Mouse (Mus musculus) midbrain, embryonic 15.5 days (tissue): ENCODE results near the gene Zfp709. TPM values are rescaled to one million over a fixed set of nuclear protein-coding genes. Genes with fewer than 3 reads are reported as not detected.
"Not testable (repeated sequence)": the region's sequence is repeated elsewhere in the genome, so short reads cannot be mapped to it uniquely, and the experiment has no call there.

ENCODE experiments used
- ATAC-seq: fragments of 200-750 bp; cut with Nextera tagmentation; replicated peaks from 2 replicates; pipeline ENCODE4 v1.8.0; 2017; ENCODE audit warnings: moderate TSS enrichment
- H3K27ac ChIP-seq: fragments of 300-500 bp; sonication (generic); 2 replicates; pipeline ENCODE4 v1.5.1; 2015; ENCODE audit warnings: mild to moderate bottlenecking, inconsistent platforms
- H3K27me3 ChIP-seq: fragments of 300-500 bp; sonication (generic); replicated peaks from 2 replicates; pipeline ENCODE4 v1.6.1; 2015; ENCODE audit warnings: inconsistent platforms
- H3K36me3 ChIP-seq: fragments of 300-500 bp; sonication (generic); replicated peaks from 2 replicates; pipeline ENCODE4 v1.6.1; 2015; ENCODE audit warnings: inconsistent platforms
- H3K4me1 ChIP-seq: fragments of 300-500 bp; sonication (generic); 2 replicates; pipeline ENCODE4 v1.6.1; 2015; ENCODE audit warnings: inconsistent platforms
- H3K4me2 ChIP-seq: fragments of 300-500 bp; sonication (generic); 2 replicates; pipeline ENCODE4 v1.6.1; 2015; ENCODE audit warnings: inconsistent platforms, mild to moderate bottlenecking, moderate library complexity
- H3K4me3 ChIP-seq: fragments of 300-500 bp; sonication (generic); 2 replicates; pipeline ENCODE4 v1.5.1; 2015; ENCODE audit warnings: mild to moderate bottlenecking, inconsistent platforms
- H3K9ac ChIP-seq: fragments of 300-500 bp; sonication (generic); 2 replicates; pipeline ENCODE4 v1.6.1; 2015; ENCODE audit warnings: mild to moderate bottlenecking, inconsistent platforms
- H3K9me3 ChIP-seq: fragments of 300-500 bp; sonication (generic); 2 replicates; pipeline ENCODE4 v1.6.1; 2016; ENCODE audit warnings: inconsistent platforms
- WGBS: fragments of 180-500 bp; shearing (Covaris S2); methylation state at CpG from one replicate; pipeline ENCODE4 v1.1.7; 2015; ENCODE audit warnings: mixed read lengths; 5-methylcytosine and 5-hydroxymethylcytosine counted together
- polyA plus RNA-seq: library from polyadenylated mRNA; unstranded; fragments of >200 nt; fragmentation: Nextera tagmentation; extraction: Ambion mirVana; gene quantifications from 2 replicates; pipeline ENCODE4 v1.2.1, GENCODE M21; 2015

Gene Zfp709
- polyA plus RNA-seq, 1 experiment from 2014 or later = 9.3 TPM

DNA sequence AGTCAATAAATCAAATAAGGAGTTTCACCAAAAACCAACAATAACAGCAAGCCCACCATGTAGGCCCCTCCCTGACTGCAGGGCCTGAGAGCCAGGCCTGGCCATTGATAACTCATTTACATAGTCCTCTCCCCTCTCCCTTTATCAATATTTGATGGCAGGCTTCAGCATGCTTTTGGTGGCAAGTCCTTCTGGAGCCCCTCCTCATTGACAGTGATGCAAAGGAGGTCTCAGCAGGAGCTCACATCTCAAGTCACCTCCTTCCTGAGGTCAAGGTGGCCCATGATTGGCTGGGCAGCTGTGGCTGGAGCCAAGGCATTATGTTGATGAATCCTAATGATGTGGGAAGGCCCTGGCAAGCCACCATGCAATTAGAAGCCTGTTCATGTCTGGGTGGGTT is 19.8 kb upstream of the Zfp709 start:
- H3K36me3 ChIP-seq, H3K27me3 ChIP-seq, H3K4me3 ChIP-seq, H3K4me2 ChIP-seq, H3K9ac ChIP-seq, H3K9me3 ChIP-seq, H3K4me1 ChIP-seq, ATAC-seq, H3K27ac ChIP-seq: not testable (repeated sequence)

- H3K4me1 ChIP-seq, H3K9ac ChIP-seq, H3K27me3 ChIP-seq, H3K36me3 ChIP-seq, H3K4me3 ChIP-seq, H3K4me2 ChIP-seq, ATAC-seq, H3K27ac ChIP-seq, H3K9me3 ChIP-seq: not testable (repeated sequence)
- 40% methylated on average over 11 of the region's 11 CpGs for WGBS
Measured at GRCm38 (mm10) chr8:71900666-71901065, 18.8 kb downstream of the Zfp709 start.

- not testable (repeated sequence) for ATAC-seq, H3K4me1 ChIP-seq, H3K27ac ChIP-seq, H3K4me2 ChIP-seq, H3K9me3 ChIP-seq, H3K4me3 ChIP-seq, H3K36me3 ChIP-seq, H3K27me3 ChIP-seq, H3K9ac ChIP-seq
- 84% methylated on average over 1 of the region's 1 CpGs for WGBS
Measured at GRCm38 (mm10) chr8:71903084-71903483, 21.3 kb downstream of the Zfp709 start.

GRCm38 (mm10) chr8:71906809-71907208 is 25.0 kb downstream of the Zfp709 start:
- Histone ChIP-seq H3K36me3 (no peaks in the 10 kb centered on the region), H3K27me3 (no peaks in the 10 kb centered on the region), H3K4me1 (peaks cover 10% of the 10 kb centered on the region; the same call in 1 of the 2 replicates), H3K4me3 (no peak overlapping the region), H3K9me3 (no peaks in the 10 kb centered on the region), H3K4me2 (no peak overlapping the region), H3K9ac (no peak overlapping the region), H3K27ac (no peak overlapping the region)
- 96% methylated on average over 1 of the region's 1 CpGs for WGBS
- no peak for ATAC-seq

DNA sequence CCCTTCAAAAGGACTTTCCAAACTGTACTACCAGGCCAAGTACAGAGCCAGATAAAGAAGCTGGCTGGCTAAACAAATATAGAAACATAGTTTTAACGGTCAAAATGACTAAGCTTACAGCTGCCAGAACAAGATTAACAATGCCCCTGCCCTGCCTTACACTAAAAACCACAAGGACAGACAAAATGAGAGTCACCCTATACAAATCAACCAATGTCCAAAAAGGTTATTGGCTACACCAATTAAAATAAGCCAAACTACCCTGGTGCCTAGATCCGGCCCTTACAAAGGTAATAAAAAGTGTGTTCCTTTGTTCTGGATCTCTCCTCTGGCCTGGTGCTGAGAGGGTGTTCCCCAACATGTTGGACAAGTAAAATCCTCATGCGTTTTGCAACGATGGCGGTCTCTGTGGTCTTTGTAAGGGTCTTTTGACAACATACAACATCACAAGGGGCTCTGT is 26.0 kb downstream of the Zfp709 start:
- Histone ChIP-seq H3K27ac (peak overlapping the region; percentile 99), H3K27me3 (no peaks in the 10 kb centered on the region), H3K4me3 (peak overlapping the region; percentile 63), H3K9me3 (no peaks in the 10 kb centered on the region), H3K4me1 (peaks cover 10% of the 10 kb centered on the region; the same call in 1 of the 2 replicates), H3K36me3 (no peaks in the 10 kb centered on the region), H3K4me2 (peak overlapping the region; percentile 58), H3K9ac (no peak overlapping the region)
- 89% methylated on average over 5 of the region's 5 CpGs for WGBS
- ATAC-seq = no peak

DNA sequence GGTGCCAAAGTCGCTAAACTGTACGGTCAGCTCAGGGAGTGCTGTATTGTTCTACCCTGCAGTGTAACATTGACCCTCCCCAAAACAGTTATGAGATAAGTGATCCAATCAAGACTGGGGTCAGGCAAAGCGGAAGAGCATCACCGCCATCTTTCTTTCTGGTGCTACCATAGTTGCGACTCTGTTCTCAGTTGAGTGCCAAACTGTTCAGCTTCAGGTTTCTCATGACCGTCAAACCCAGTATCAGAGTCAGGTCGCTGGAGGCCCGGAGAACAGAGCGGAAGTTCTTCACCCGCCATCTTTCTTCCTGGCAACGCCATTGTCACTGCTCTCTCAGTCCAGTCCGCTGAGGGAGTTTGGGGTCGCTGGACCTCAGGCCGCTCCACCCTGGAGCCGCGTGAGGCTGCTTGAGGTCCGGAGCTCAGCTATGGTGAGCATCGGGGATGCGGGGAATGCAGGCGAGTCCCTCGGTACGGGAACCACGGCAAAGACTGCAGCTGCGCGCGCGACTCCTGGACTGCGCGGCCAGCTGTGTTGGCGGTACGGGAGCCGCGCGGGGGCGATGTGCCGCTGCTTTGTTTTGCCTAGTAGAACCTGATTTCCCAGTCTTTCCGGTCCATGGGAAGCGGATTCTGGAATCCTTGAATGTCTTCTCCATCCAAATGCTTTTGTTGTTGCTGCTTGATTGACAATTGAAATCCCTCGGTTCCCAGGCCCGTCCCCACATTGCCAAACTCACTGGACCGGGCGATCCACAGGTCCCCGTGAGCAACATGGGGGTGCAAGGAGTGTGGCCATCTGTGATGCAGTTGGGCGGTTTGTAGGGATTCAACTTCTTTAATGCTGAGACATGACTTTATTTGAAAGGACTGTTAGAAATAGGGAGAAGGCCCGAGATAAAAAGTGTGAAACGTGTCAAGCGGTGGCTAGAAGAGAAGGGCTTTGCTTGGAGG is 26.8 kb downstream of the Zfp709 start, which contains the start of the genes Zfp882 and Zfp617:
Gene Zfp882 (plus strand): TSS at position 300 of the 953 bp plus-strand sequence.
Gene Zfp617 (plus strand): TSS at position 327 of the 953 bp plus-strand sequence.
- H3K27ac ChIP-seq = peak within 1 kb of the TSS; percentile 99
- H3K4me1 ChIP-seq = peaks cover 10% of the 10 kb centered on the region; the same call in 1 of the 2 replicates
- peak within 1 kb of the TSS; percentile 58 for H3K4me2 ChIP-seq
- 4% methylated on average over 47 of the region's 47 CpGs for WGBS
- peak; percentile 97 for ATAC-seq
- H3K9me3 ChIP-seq = no peaks in the 10 kb centered on the region
- peak within 1 kb of the TSS; percentile 86 for H3K9ac ChIP-seq
- peaks cover 3% of the 10 kb centered on the region for H3K36me3 ChIP-seq
- H3K4me3 ChIP-seq = peak within 1 kb of the TSS; percentile 63
- H3K27me3 ChIP-seq = no peaks in the 10 kb centered on the region

- ATAC-seq = no peak
- Histone ChIP-seq H3K4me3 (no peak overlapping the region), H3K36me3 (peaks cover 28% of the 10 kb centered on the region), H3K4me2 (no peak overlapping the region), H3K9me3 (no peaks in the 10 kb centered on the region), H3K9ac (no peak overlapping the region), H3K27ac (no peak overlapping the region), H3K4me1 (peaks cover 10% of the 10 kb centered on the region; the same call in 1 of the 2 replicates), H3K27me3 (no peaks in the 10 kb centered on the region)
- 96% methylated on average over 2 of the region's 2 CpGs for WGBS
Measured at GRCm38 (mm10) chr8:71912286-71912685, 30.5 kb downstream of the Zfp709 start.

DNA sequence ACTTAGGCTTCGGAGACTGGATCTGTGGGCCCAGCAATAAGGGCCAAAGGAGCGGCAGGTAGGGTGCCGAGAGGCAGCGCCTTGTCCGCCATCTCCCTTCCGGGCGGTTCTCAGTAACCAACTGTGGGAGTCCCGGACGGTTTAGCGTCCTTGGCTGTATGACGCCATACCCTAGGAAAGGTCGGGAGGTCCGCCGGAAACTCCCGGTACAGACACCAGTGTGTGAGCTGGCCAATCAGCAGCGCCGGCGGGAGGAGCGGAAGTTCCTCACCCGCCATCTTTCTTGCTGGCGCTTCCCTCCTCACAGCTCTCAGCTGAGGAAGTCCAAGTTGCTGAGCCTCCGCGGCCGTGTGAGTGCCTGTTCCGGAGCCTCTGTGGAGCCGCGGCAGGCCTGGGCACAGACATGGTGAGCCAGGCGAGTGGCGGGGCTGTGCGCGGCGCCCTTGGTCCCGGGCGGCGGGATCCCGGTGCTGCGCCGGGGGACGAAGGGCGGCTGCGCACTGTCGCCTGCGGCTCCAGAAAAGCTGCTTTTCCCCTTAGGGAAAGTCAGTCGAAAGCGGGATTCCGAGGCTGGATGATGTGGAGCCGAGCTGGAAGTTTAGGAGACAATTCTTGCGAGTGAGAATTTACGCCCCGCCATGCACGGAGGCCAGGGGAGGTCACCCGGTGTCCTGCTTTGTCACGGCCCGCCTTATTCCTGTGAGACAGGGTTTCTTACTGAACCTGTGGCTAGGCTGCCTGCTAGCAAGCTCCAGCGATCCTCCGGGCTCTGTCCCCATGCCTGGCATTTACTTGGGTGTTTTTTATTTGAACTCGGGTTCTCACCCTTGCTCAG is 41.0 kb downstream of the Zfp709 start:
- peak; percentile 100 for ATAC-seq
- under 1% methylated on average over 57 of the region's 57 CpGs for WGBS

GRCm38 (mm10) chr8:71925791-71926190 is 44.0 kb downstream of the Zfp709 start:
- no peak overlapping the region for H3K9ac ChIP-seq
- 94% methylated on average over 5 of the region's 5 CpGs for WGBS

More for the DNA sequence above, 41.0 kb downstream of the Zfp709 start:
- no peaks in the 10 kb centered on the region for H3K27me3 ChIP-seq
- peaks cover 13% of the 10 kb centered on the region for H3K4me1 ChIP-seq
- H3K4me3 ChIP-seq = peak overlapping the region; percentile 58
- no peaks in the 10 kb centered on the region for H3K9me3 ChIP-seq
- H3K9ac ChIP-seq = peak overlapping the region; percentile 63
- peak overlapping the region; percentile 60 for H3K4me2 ChIP-seq
- peak overlapping the region; percentile 94 for H3K27ac ChIP-seq
- H3K36me3 ChIP-seq = 0 out of 2 replicates have a peak, but pooled peaks cover 2% of the 10 kb centered on the region

DNA sequence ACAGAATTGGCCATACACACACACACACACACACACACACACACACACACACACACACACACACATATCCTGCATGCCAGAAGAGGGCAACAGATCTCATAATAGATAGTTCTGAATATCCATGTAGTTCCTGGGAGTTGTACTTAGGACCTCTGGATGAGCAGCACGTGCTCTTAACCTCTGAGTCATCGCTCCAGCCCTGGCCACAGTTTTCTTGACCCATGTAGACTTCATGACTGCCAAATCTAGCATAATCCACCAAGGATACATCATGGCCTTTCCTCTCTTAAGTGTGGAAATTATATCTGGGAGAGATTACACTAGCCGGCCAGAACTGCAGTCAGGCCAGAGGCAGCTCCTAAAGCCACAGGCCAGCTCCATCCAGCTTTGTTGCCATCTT is 44.7 kb downstream of the Zfp709 start:
- H3K4me2 ChIP-seq = no peak overlapping the region
- 91% methylated on average over 3 of the region's 3 CpGs for WGBS
- peaks cover 25% of the 10 kb centered on the region for H3K36me3 ChIP-seq
- no peak overlapping the region for H3K4me3 ChIP-seq
- no peak overlapping the region for H3K27ac ChIP-seq
- no peak overlapping the region for H3K9ac ChIP-seq
- H3K9me3 ChIP-seq = no peaks in the 10 kb centered on the region
- H3K4me1 ChIP-seq = peaks cover 13% of the 10 kb centered on the region
- no peaks in the 10 kb centered on the region for H3K27me3 ChIP-seq
- no peak for ATAC-seq

More at GRCm38 (mm10) chr8:71925791-71926190, 44.0 kb downstream of the Zfp709 start:
- no peaks in the 10 kb centered on the region for H3K9me3 ChIP-seq
- H3K27me3 ChIP-seq = no peaks in the 10 kb centered on the region
- H3K4me3 ChIP-seq = no peak overlapping the region
- peaks cover 13% of the 10 kb centered on the region for H3K4me1 ChIP-seq
- H3K4me2 ChIP-seq = no peak overlapping the region
- peaks cover 18% of the 10 kb centered on the region for H3K36me3 ChIP-seq
- H3K27ac ChIP-seq = no peak overlapping the region
- no peak for ATAC-seq

DNA sequence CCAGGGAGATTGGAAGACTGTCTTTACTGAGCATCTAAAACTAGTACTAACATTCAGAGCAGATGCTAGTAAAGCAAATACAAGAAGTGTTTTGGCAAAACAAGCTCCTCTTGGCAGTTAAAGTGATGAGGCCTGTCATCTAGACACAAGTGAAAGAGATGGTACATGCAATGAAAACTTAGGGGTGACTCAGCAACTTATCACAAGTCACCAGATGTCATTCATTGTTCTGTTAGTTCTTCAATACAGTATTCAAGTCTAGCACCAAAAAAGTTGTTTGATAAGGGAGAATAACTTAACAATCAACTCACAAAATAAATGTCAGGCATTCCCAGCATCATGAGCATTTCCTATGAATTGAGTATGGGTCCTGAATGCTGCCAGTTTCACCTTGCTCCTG is 46.0 kb downstream of the Zfp709 start:
- H3K4me1 ChIP-seq = peaks cover 13% of the 10 kb centered on the region
- no peak overlapping the region for H3K4me2 ChIP-seq
- H3K27me3 ChIP-seq = no peaks in the 10 kb centered on the region
- no peak overlapping the region for H3K4me3 ChIP-seq
- H3K36me3 ChIP-seq = peaks cover 27% of the 10 kb centered on the region
- H3K9ac ChIP-seq = no peak overlapping the region
- ATAC-seq = no peak
- H3K27ac ChIP-seq = no peak overlapping the region
- no peaks in the 10 kb centered on the region for H3K9me3 ChIP-seq

- not testable (repeated sequence) for H3K27ac ChIP-seq, H3K4me3 ChIP-seq, H3K36me3 ChIP-seq, H3K4me1 ChIP-seq, ATAC-seq, H3K27me3 ChIP-seq, H3K9me3 ChIP-seq, H3K4me2 ChIP-seq, H3K9ac ChIP-seq
- 84% methylated on average over 2 of the region's 2 CpGs for WGBS
Measured at GRCm38 (mm10) chr8:71938037-71938436, 56.2 kb downstream of the Zfp709 start.
